Mouse (Mus musculus) heart, postnatal 25 days (tissue): ENCODE measurements around the gene Ehd1. TPM values are rescaled to one million over a fixed set of nuclear protein-coding genes. Genes with fewer than 3 reads are reported as not detected.

Experiments
- DNase-seq: peaks from one replicate; pipeline ENCODE4 v3.0.0; 2022; ENCODE audit warnings: low spot score
- intact Hi-C: fragments of 180-260 bp; cut with DNase I; formaldehyde crosslinking; loops from one replicate; pipeline ENCODE4 v1.15.1; 2025
- total RNA-seq, 2 experiments: library from RNA; stranded (reverse); gene quantifications; 2 replicates each; pipeline ENCODE4 v1.2.3; 2021

Gene Ehd1
- total RNA-seq, 2 experiments from 2014 or later: 119 to 139 TPM

DNA sequence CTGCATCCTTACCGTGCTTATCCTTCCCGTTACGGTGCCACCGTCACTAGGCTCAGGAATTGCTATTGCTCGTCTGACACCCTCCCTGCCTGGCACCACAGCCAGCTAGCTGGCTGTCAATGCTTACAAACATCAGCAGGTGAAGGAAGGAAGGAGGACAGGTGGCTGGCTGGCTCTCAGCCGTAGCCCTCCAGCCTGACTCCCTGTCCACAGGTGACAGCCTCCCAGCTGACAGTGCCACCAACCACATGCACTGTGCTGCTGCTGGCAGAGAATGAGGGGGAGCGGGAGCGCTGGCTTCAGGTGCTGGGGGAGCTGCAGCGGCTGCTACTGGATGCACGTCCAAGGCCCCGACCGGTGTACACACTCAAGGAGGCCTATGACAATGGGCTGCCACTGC is 41.6 kb downstream of the Ehd1 start:
- intact Hi-C loops: no loop called here
- no peak for DNase-seq

GRCm38 (mm10) chr19:6321358-6321757 is 44.8 kb downstream of the Ehd1 start:
- DNase-seq: no peak
- intact Hi-C loops: no loop called here

DNA sequence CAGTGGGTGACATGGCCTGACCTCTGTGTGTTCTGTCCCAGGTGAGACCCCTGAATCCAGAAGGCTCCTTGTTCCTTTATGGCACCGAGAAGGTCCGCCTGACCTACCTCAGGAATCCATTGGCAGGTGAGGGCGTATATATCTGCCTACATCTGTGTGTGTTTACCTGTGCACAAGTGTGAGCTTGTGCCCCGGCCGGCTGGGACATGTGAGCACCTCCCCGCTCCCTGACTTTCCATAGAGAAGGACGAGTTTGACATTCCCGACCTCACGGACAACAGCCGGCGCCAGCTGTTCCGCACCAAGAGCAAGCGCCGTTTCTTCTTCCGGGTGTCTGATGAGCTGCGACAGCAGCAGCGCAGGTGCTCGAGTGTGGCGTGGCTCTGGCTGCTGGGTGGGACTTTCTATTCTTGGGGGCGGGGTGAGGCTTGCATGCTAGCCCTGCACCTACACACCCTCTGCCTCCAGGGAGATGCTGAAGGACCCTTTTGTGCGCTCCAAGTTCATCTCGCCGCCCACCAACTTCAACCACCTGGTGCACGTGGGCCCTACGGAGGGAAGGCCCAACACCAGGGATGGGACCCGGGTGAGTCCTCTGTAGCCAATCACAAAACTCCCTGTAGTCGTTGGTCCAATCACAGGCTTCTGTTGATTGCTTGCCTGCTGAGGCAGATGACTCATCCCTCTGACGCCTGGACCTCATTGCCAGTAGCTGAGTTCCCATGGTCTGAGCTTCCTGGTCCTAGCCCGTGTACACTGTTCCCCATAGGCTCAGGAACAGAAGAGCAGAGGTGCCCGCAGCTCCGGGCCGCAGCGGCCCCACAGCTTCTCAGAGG is 45.5 kb downstream of the Ehd1 start:
- intact Hi-C loops: no loop called here
- no peak for DNase-seq

- intact Hi-C loops: no loop called here
- no peak for DNase-seq
Observed at GRCm38 (mm10) chr19:6324751-6325150, 48.2 kb downstream of the Ehd1 start.

DNA sequence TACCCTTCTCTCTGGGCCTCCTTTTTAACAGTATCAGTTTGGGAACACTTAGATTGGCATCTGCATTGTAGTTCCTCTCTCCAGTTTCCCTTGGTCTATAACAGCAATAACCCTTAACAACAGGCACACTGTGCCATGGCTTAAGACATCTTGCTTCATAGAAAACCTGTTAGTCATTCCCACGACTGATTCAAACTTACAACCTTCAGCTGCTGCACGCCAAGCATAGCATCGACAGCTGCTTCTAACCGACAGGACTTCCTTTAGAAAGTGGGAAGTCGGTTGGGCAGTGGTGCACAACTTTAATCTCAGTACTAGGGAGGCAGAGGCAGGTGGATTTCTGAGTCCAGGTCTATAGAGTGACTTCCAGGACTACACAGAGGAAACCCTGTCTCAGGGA is 54.7 kb downstream of the Ehd1 start:
- no peak for DNase-seq
- intact Hi-C loops: loop anchor here (2.0 to 10.0 kb wide), 4 partner anchors 24 to 246 kb away; partner anchors contain the start of genes Cdc42bpg, Cdca5, Gm28374 and Snx15

DNA sequence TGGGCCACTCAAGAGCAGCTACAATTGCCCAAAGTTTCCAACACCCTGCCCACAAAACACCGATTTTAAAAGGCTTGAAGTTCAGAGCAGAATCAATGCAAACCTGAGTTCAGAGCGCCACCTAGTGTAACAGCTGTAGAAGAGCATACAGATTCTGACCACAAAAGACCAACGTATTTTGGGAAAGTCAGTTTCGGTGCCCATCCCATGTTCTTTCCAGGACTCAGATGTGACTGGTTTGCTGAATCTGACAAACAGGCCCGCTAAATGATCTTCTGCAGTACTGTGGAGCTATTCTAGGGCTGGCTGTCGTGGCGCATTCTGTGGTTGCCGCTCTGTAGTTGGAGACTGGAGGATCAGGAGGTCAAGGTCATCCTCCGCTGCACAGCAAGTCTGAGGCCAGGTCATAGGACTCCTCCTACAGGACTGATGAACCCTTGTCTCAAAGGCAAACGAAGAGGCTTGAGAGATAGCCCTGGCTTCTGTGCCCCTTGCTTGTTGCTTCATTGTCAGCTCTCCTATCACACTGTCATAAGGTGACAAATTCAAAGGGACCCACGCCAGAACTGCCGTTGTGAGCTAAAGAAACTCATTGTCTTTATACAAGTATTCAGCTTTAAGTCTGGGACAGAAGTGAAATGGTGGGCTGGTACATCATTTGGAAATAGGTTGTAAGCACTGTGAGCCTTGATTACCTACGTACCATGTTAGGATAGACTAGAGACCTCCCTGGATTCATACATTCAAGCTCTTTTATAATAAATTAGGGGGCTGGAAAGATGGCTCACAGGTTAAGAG is 55.4 kb downstream of the Ehd1 start:
- peak; percentile 38 for DNase-seq
- intact Hi-C loops: loop anchor here (2.0 to 10.0 kb wide), 4 partner anchors 25 to 247 kb away; partner anchors contain the start of genes Cdc42bpg, Cdca5, Gm28374 and Snx15

GRCm38 (mm10) chr19:6333761-6334595 is 57.5 kb downstream of the Ehd1 start:
- no peak for DNase-seq
- intact Hi-C loops: loop anchor here (10.0 kb wide), 2 partner anchors 209 to 249 kb away; partner anchors contain the start of genes Cdca5, Gm28374, Snx15 and Tmem262

DNA sequence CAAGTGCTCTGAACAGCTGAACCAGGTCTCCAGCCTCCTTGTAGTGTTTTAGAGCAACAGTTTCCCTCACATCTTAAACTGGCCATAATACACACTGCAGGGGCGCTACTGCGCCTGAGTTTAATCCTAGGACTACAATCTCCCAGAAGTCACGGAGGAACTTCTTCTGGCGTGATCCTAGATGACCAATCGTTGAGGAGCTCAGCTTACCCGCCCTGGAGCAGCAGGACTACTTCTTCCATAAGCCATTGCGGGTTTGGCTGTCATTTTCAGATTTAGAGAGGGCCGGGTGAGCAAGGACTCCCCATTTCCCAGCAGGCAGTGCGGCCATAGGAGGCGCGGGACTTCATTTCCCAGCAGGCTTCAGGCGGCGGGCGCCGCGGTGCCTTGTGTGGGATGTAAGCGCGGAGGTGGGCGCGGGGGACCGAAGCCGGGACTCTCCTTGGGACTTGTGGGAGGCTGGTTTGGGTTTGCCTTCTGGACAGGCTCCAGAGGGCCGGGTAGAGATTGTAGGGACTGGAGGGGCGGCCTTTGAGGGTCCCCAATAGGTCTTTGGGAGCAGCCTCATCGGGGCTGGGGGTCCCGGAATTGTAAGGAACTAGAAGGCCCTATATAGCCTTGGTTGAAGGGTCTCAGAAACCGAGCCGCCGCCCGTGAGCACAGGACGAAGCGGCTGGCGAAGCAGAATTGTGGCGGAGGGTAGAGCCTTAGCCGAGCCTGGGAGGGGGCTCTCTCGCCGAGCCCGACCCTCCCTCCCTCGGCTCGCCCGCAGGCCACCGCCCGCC is 58.3 kb downstream of the Ehd1 start, which contains the start of gene Men1:
Men1 (plus strand) TSS at position 307 of the 785 bp plus-strand sequence.
- peak; percentile 94 for DNase-seq
- intact Hi-C loops: loop anchor here (10.0 kb wide), 2 partner anchors 210 to 250 kb away; partner anchors contain the start of genes Cdca5, Gm28374, Snx15 and Tmem262

DNA sequence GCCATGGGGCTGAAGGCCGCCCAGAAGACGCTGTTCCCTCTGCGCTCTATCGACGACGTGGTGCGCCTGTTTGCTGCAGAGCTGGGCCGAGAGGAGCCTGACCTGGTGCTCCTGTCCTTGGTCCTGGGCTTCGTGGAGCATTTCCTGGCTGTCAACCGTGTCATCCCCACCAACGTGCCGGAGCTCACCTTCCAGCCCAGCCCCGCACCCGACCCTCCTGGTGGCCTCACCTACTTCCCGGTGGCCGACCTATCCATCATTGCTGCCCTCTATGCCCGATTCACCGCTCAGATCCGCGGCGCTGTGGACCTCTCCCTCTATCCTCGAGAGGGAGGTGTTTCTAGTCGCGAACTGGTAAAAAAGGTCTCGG is 58.9 kb downstream of the Ehd1 start:
- intact Hi-C loops: loop anchor here (10.0 kb wide), 2 partner anchors 211 to 251 kb away; partner anchors contain the start of genes Cdca5, Gm28374, Snx15 and Tmem262
- DNase-seq: no peak

DNA sequence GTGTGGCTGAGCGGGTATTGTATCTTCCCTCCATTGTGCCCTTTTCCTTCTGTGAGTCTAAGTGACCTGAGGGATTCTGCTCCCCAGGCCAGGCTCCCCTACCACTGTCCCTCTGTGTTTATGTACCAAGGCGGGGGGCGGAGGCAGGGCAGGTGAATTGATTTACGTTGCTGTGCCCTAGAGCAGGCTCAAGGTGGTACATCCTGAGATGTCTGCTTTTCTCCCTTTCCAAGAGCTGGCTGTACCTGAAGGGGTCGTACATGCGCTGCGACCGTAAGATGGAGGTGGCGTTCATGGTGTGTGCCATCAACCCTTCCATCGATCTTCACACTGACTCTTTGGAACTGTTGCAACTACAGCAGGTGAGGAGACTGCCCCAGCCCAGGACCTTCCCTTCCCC is 60.4 kb downstream of the Ehd1 start:
- intact Hi-C loops: loop anchor here (10.0 kb wide), 2 partner anchors 212 to 252 kb away; partner anchors contain the start of genes Cdca5, Gm28374, Snx15 and Tmem262
- no peak for DNase-seq

DNA sequence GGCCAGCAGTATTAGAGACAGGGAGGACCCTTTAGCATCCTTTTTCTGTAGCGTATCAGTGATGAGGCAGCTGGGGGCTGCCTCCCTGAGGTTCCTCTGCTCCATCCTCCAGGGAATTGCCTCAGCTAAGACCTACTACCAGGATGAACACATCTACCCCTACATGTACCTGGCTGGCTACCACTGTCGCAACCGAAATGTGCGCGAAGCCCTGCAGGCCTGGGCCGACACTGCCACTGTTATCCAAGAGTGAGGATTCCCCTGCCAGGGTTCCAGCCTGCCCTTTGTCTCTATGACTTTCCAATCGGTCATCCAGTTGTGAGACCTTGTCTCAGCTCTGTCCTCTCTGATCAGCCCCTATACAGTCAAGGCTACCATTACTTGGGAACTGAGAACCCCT is 61.6 kb downstream of the Ehd1 start:
- no peak for DNase-seq
- intact Hi-C loops: loop anchor here (10.0 kb wide), 2 partner anchors 213 to 253 kb away; partner anchors contain the start of genes Cdca5, Gm28374, Snx15 and Tmem262

DNA sequence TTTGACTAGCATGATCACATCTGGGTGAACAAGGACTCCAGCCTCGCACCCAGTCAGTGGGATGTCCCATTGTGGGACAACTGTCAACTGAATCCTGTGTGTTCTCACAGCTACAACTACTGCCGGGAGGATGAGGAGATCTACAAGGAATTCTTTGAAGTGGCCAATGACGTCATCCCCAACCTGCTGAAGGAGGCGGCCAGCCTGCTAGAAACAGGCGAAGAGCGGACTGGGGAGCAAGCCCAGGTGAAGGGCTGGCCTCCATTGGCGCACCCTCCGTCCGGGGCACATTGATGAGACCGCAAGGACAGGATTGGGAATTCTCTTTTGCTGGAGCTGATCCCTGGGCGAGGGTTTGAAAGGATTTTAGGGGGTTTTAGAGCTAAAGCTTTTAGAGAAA is 62.2 kb downstream of the Ehd1 start:
- intact Hi-C loops: loop anchor here (10.0 kb wide), 2 partner anchors 214 to 254 kb away; partner anchors contain the start of genes Cdca5, Gm28374, Snx15 and Tmem262
- DNase-seq: no peak

- intact Hi-C loops: loop anchor here (10.0 kb wide), 2 partner anchors 214 to 254 kb away; partner anchors contain the start of genes Cdca5, Gm28374, Snx15 and Tmem262
- DNase-seq: no peak
Observed at GRCm38 (mm10) chr19:6339191-6339590, 62.7 kb downstream of the Ehd1 start.

GRCm38 (mm10) chr19:6339890-6340504 is 63.5 kb downstream of the Ehd1 start:
- intact Hi-C loops: loop anchor here (2.0 to 10.0 kb wide), 3 partner anchors 23 to 255 kb away; partner anchors contain the start of genes Cdca5, Gm28374, Sf1 and Snx15
- DNase-seq: peak; percentile 60

- intact Hi-C loops: loop anchor here (2.0 kb wide), 1 partner anchor 22 kb away; the partner anchor contains the start of gene Sf1
- DNase-seq: peak; percentile 73
Observed at GRCm38 (mm10) chr19:6340524-6341452, 64.3 kb downstream of the Ehd1 start, which contains the start of gene Map4k2. Map4k2 (plus strand) TSS chr19:6341135.

DNA sequence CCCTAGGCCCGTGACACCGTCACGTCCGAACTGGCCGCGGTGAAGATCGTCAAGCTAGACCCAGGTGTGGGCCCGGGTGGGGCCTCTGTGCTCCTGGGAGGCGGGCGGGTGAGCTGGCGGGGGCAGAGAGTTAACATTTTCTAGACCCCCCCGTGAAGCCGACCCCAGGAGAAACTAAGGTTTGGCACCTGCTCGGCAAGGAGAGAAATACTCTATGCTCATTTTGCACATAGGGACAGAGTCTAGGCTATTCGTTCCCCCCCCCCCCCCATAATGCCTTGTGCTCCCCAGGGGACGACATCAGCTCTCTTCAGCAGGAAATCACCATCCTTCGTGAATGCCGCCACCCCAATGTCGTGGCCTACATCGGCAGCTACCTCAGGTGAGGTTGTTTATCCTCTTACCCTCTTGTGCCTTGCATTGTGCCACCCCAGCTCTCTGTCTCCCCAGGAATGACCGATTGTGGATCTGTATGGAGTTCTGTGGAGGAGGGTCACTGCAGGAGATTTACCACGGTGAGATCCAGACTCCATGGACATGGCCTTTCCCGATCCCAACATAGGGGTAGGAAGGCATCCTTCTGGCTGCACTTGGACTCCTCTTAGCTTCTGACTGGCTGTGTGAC is 65.0 kb downstream of the Ehd1 start:
- no peak for DNase-seq
- intact Hi-C loops: loop anchor here (2.0 kb wide), 1 partner anchor 21 kb away; the partner anchor contains the start of gene Sf1
